Mouse (Mus musculus): ENCODE measurements around the gene Abhd5. TPM values are rescaled to one million over a fixed set of nuclear protein-coding genes. Genes with fewer than 3 reads are reported as not detected.
A peak's percentile ranks its signal among the peaks of the same experiment; 100 is the strongest.
"Not testable (repeated sequence)": the region's sequence is repeated elsewhere in the genome, so short reads cannot be mapped to it uniquely, and the experiment has no call there.

The Abhd5 gene
- polyA plus RNA-seq (2016; fragmentation: Nextera tagmentation; extraction: Ambion mirVana) = 21.1 and 21.2 TPM in 2 replicates

DNA sequence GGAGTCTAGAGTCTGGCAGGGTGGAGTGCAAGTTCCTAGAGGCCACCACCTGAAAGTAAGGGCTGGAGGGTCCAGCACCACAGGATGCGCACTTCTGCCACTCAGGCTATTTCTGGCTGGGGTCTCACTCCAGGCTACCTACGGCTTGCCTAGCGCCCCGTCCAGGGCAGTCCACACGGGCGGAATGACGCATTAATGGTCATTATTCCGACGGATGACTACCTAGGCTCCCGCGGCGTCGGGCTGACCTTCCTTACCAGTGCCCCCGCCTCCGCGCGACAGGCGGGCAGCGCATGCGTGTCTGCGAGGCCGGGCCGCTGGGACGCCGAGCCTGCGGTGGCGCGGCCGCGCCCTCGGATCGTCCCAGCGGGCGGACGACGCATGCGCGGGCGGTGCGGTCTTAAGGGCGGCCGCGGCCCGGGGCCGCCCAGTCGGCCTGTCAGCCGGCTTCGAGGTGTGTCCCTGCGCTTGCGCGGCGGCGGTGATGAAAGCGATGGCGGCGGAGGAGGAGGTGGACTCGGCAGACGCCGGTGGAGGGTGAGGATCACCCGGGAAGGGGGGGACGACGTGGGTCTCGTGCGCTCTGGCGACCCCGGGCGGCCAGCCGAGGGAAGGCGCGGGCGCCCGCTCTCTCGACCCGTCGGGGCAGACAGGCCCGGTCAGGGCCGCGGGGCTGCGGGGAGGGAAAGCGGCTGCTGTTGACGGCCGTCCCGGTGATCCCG lies at the start of gene Abhd5:
Gene Abhd5 (plus strand): TSS at position 306 of the 722 bp plus-strand sequence.
- Histone ChIP-seq H3K4me1 (peaks cover 64% of the 10 kb centered on the region), H3K9me3 (replicated peaks) (no peaks in the 10 kb centered on the region), H3K27me3 (replicated peaks) (no peaks in the 10 kb centered on the region), H3K9ac (peak within 1 kb of the TSS; percentile 92), H3K4me2 (peak within 1 kb of the TSS; percentile 86), H3K4me3 (peak within 1 kb of the TSS; percentile 81), H3K27ac (peak within 1 kb of the TSS; percentile 87), H3K36me3 (no peaks in the 10 kb centered on the region)
- ATAC-seq = peak; percentile 94
- WGBS (ENCODE audit: insufficient replicate concordance) = under 1% methylated on average over 83 of the region's 84 CpGs

GRCm38 (mm10) chr9:122305302-122305701 lies 46.1 kb upstream of the Abhd5 start:
- Histone ChIP-seq H3K9ac (no peak overlapping the region), H3K9me3 (replicated peaks) (no peaks in the 10 kb centered on the region), H3K4me3 (no peak overlapping the region), H3K27ac (no peak overlapping the region), H3K27me3 (replicated peaks) (0 out of 2 replicates have a peak, but pooled peaks cover 4% of the 10 kb centered on the region), H3K4me1 (peaks cover 16% of the 10 kb centered on the region), H3K4me2 (no peak overlapping the region), H3K36me3 (no peaks in the 10 kb centered on the region)
- 68% methylated on average over 3 of the region's 3 CpGs for WGBS (ENCODE audit: insufficient replicate concordance)
- ATAC-seq = no peak

DNA sequence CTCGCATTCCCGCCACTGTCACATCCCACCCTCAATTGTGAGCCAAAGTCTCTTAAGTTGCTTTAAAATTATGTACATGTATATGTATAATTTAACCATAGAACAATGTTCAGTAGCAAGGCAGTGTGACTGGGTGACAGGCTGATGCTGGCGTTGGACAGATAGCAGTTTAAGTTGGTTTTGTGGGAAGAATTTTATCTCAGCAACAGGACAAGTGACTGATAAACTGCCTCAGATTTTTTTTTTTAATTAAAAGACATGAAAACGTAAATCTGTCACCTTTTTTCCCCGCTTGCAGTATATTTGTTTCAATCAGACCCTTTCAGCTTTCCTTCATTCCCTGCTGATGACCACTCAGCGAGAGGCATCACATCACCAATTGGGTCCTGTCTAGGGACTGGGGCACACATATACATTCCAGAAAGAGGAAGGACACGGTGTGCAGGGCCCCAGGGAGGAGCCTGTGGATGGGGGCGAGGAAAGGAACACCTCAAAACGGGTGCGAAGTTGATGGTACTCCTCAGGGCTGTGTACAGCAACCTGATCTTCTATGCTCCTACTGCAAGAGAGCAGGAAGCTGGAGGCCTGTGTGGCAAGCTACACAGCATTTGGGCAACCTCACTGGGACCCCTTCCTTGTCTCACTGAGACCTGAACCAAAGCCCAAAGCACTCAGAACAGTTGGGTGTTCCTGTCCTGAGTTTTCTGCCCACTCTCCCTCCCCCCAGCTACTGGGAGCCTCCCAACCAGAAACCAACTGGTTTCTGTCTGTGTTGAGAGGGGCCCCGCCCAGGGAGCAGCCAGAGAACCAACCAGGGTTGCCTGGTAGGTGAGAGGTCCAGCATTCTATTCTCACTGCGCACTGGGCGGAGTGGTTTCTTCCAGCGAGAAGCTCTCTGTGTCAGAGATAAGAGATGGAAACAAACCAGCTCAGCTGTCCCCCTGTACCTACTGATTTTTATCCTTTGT lies 42.1 kb upstream of the Abhd5 start:
- no peak overlapping the region for H3K4me2 ChIP-seq
- peak; percentile 56 for ATAC-seq
- H3K9ac ChIP-seq = no peak overlapping the region
- no peak overlapping the region for H3K4me3 ChIP-seq
- no peak overlapping the region for H3K27ac ChIP-seq
- peaks cover 4% of the 10 kb centered on the region; the same call in 1 of the 2 replicates for H3K27me3 ChIP-seq (replicated peaks)
- no peaks in the 10 kb centered on the region for H3K9me3 ChIP-seq (replicated peaks)
- 32% methylated on average over 14 of the region's 14 CpGs for WGBS (ENCODE audit: insufficient replicate concordance)
- H3K36me3 ChIP-seq = no peaks in the 10 kb centered on the region
- H3K4me1 ChIP-seq = peaks cover 43% of the 10 kb centered on the region

GRCm38 (mm10) chr9:122310613-122311049 lies 40.8 kb upstream of the Abhd5 start:
- Histone ChIP-seq H3K27me3 (replicated peaks) (peaks cover 4% of the 10 kb centered on the region; the same call in 1 of the 2 replicates), H3K9me3 (replicated peaks) (no peaks in the 10 kb centered on the region), H3K27ac (no peak overlapping the region), H3K4me3 (peak overlapping the region; percentile 58), H3K36me3 (no peaks in the 10 kb centered on the region), H3K4me2 (peak overlapping the region; percentile 68), H3K9ac (peak overlapping the region; percentile 62), H3K4me1 (peaks cover 43% of the 10 kb centered on the region)
- peak; percentile 75 for ATAC-seq
- 11% methylated on average over 19 of the region's 19 CpGs for WGBS (ENCODE audit: insufficient replicate concordance)

- H3K27me3 ChIP-seq (replicated peaks) = peaks cover 4% of the 10 kb centered on the region; the same call in 1 of the 2 replicates
- no peak for ATAC-seq
- peak overlapping the region; percentile 58 for H3K4me3 ChIP-seq
- H3K4me1 ChIP-seq = peaks cover 43% of the 10 kb centered on the region
- no peaks in the 10 kb centered on the region for H3K36me3 ChIP-seq
- peak overlapping the region; percentile 62 for H3K9ac ChIP-seq
- peak overlapping the region; percentile 68 for H3K4me2 ChIP-seq
- 57% methylated on average over 7 of the region's 7 CpGs for WGBS (ENCODE audit: insufficient replicate concordance)
- no peak overlapping the region for H3K27ac ChIP-seq
- H3K9me3 ChIP-seq (replicated peaks) = no peaks in the 10 kb centered on the region
These were observed 40.2 kb upstream of the Abhd5 start for GRCm38 (mm10) chr9:122311051-122311760.

- Histone ChIP-seq H3K27ac (no peak overlapping the region), H3K9ac (no peak overlapping the region), H3K36me3 (no peaks in the 10 kb centered on the region), H3K27me3 (replicated peaks) (peaks cover 1% of the 10 kb centered on the region), H3K9me3 (replicated peaks) (no peaks in the 10 kb centered on the region), H3K4me3 (no peak overlapping the region), H3K4me1 (peaks cover 43% of the 10 kb centered on the region), H3K4me2 (no peak overlapping the region)
- ATAC-seq = no peak
- WGBS (ENCODE audit: insufficient replicate concordance) = 63% methylated on average over 7 of the region's 7 CpGs
These were observed 39.0 kb upstream of the Abhd5 start for GRCm38 (mm10) chr9:122312296-122312990.

DNA sequence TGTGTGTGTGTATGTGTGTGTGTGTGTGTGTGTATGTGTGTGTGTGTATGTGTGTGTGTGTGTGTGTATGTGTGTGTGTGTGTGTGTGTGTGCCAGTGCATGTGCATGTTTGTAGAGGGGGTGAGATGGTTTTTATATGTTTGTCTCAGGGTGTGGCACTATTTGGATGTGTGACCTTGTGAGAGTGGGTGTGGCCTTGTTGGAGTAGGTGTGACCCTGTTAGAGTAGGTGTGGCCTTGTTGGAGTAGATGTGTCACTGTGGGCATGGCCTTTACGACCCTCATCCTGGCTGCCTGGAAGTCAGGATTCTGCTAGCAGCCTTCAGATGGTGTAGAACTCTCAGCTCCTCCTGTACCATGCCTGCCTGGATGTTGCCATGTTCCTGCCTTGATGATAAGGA lies 38.3 kb upstream of the Abhd5 start:
- 44% methylated on average over 1 of the region's 1 CpGs for WGBS (ENCODE audit: insufficient replicate concordance)
- not testable (repeated sequence) for H3K4me3 ChIP-seq; H3K27ac ChIP-seq; H3K9me3 ChIP-seq (replicated peaks); H3K4me2 ChIP-seq; H3K36me3 ChIP-seq; H3K9ac ChIP-seq; H3K27me3 ChIP-seq (replicated peaks)
- peaks cover 43% of the 10 kb centered on the region for H3K4me1 ChIP-seq
- ATAC-seq = peak; percentile 68

DNA sequence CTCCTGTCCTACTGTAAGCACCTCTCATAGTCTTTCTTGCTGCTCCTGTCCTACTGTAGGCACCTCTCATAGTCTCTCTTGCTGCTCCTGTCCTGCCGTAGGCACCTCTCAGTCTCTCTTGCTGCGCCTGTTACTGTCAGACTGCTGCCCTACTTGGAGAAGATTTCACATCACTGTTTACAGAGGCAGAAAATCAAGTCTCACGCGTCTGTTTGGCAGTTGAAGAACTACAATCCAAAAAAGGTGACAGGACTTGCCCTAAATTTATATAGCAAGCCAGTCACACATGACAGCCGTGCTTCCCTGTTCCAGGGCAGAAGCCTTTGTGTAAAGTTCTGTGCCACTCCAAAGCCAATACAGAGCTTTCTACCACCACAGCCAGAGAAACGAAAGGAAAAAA lies 37.0 kb upstream of the Abhd5 start:
- H3K9me3 ChIP-seq (replicated peaks) = no peaks in the 10 kb centered on the region
- H3K4me1 ChIP-seq = peaks cover 36% of the 10 kb centered on the region
- H3K4me2 ChIP-seq = no peak overlapping the region
- no peaks in the 10 kb centered on the region; the same call in none of the 2 replicates for H3K27me3 ChIP-seq (replicated peaks)
- no peaks in the 10 kb centered on the region for H3K36me3 ChIP-seq
- no peak overlapping the region for H3K4me3 ChIP-seq
- H3K9ac ChIP-seq = no peak overlapping the region
- ATAC-seq = no peak
- 75% methylated on average over 6 of the region's 6 CpGs for WGBS (ENCODE audit: insufficient replicate concordance)
- no peak overlapping the region for H3K27ac ChIP-seq

GRCm38 (mm10) chr9:122314942-122315341 lies 36.5 kb upstream of the Abhd5 start:
- no peak for ATAC-seq
- Histone ChIP-seq H3K27me3 (replicated peaks) (no peaks in the 10 kb centered on the region; the same call in none of the 2 replicates), H3K4me2 (no peak overlapping the region), H3K9ac (no peak overlapping the region), H3K36me3 (no peaks in the 10 kb centered on the region), H3K4me1 (peaks cover 31% of the 10 kb centered on the region), H3K9me3 (replicated peaks) (no peaks in the 10 kb centered on the region), H3K27ac (no peak overlapping the region), H3K4me3 (no peak overlapping the region)
- 48% methylated on average over 4 of the region's 4 CpGs for WGBS (ENCODE audit: insufficient replicate concordance)

DNA sequence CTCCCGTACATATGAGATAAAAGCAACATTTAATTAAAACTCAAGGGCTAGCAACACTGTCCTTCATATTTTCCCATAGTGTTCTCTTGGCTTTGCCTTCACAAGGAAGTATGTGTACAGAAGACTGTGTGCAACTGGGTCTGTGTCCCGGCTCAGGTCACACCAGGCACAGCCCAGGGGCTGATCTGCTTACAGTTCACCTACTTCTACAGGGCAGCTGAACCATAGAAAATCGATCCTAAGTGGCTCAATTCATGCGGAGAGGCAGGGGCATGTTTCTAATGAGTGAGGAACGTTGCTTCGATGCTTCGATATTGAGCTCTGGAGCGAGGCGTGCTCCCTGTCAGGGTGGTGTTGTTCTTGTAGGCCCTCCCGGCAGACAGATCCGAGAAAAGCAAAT lies 35.9 kb upstream of the Abhd5 start:
- Histone ChIP-seq H3K9ac (no peak overlapping the region), H3K4me2 (no peak overlapping the region), H3K9me3 (replicated peaks) (no peaks in the 10 kb centered on the region), H3K4me1 (peaks cover 26% of the 10 kb centered on the region), H3K27me3 (replicated peaks) (no peaks in the 10 kb centered on the region; the same call in none of the 2 replicates), H3K4me3 (no peak overlapping the region), H3K27ac (no peak overlapping the region), H3K36me3 (no peaks in the 10 kb centered on the region)
- ATAC-seq = no peak
- 77% methylated on average over 11 of the region's 11 CpGs for WGBS (ENCODE audit: insufficient replicate concordance)

DNA sequence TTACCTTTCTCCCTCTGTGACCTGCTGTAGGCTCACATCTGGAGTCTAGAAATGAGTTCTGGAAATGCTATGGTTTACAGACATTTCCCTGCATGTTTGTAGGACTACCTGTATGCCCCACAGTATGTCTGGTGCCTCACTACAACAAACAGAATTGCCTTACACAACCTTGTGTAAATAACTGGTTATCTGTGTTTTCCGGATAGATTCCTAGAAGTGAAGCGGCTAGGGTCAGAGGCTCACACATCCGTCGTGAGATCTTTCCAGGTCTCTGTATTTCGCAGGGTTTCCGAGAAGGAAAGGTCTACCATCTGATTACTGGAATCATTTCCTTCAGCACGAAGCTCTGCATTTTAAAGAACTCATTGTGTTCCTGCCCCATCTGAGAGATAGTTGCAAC lies 34.8 kb upstream of the Abhd5 start:
- H3K4me1 ChIP-seq = peaks cover 16% of the 10 kb centered on the region
- 63% methylated on average over 7 of the region's 7 CpGs for WGBS (ENCODE audit: insufficient replicate concordance)
- H3K27me3 ChIP-seq (replicated peaks) = no peaks in the 10 kb centered on the region; the same call in none of the 2 replicates
- H3K4me3 ChIP-seq = no peak overlapping the region
- no peak overlapping the region for H3K9ac ChIP-seq
- H3K36me3 ChIP-seq = no peaks in the 10 kb centered on the region
- no peak overlapping the region for H3K27ac ChIP-seq
- H3K4me2 ChIP-seq = no peak overlapping the region
- ATAC-seq = no peak
- no peaks in the 10 kb centered on the region for H3K9me3 ChIP-seq (replicated peaks)
